Mouse (Mus musculus) heart, adult 2 months (tissue): ENCODE measurements at regions not wholly inside any gene's neighbourhood (a gene's known extent, or its start where the extent isn't known, plus 50 kb on each side); places are given as distances from the start of the nearest gene placed in this dataset.

ENCODE experiments used
- EP300 ChIP-seq: fragments of 200-500 bp; IDR thresholded peaks from 2 replicates; pipeline ENCODE4 v1.6.1; 2011; ENCODE audit warnings: low read depth, low read length, control low read depth; ENCODE audit not compliant: insufficient read depth
- POLR2A ChIP-seq: fragments of 200-500 bp; IDR thresholded peaks from 2 replicates; pipeline ENCODE4 v1.6.1; 2011; ENCODE audit warnings: mild to moderate bottlenecking, low read depth, low read length, control low read depth; ENCODE audit not compliant: insufficient read depth

- TF ChIP-seq EP300 = no peak
- TF ChIP-seq POLR2A = no peak
Observed at GRCm38 (mm10) chr9:88244492-88244891, 82.5 kb upstream of the Nt5e start.
